Mouse (Mus musculus) heart, adult 10 weeks (tissue): ENCODE measurements around the gene Oaz1. TPM values are rescaled to one million over a fixed set of nuclear protein-coding genes. Genes with fewer than 3 reads are reported as not detected.

Experiments used
- polyA plus RNA-seq: library from polyadenylated mRNA; stranded (reverse); fragments of 350-450 nt; fragmentation: Illumina TruSeq; extraction: RNeasy Lipid Tissue Mini Kit (QIAGEN cat#74804); gene quantifications from one replicate; pipeline ENCODE4 v1.2.3, GENCODE M21; 2014; ENCODE audit warnings: low read depth, low replicate concordance

Gene Oaz1
- polyA plus RNA-seq = 873 TPM

GRCm38 (mm10) chr10:80826151-80827062 lies at the start of gene Oaz1:
Gene Oaz1 (plus strand): TSS chr10:80826656.

DNA sequence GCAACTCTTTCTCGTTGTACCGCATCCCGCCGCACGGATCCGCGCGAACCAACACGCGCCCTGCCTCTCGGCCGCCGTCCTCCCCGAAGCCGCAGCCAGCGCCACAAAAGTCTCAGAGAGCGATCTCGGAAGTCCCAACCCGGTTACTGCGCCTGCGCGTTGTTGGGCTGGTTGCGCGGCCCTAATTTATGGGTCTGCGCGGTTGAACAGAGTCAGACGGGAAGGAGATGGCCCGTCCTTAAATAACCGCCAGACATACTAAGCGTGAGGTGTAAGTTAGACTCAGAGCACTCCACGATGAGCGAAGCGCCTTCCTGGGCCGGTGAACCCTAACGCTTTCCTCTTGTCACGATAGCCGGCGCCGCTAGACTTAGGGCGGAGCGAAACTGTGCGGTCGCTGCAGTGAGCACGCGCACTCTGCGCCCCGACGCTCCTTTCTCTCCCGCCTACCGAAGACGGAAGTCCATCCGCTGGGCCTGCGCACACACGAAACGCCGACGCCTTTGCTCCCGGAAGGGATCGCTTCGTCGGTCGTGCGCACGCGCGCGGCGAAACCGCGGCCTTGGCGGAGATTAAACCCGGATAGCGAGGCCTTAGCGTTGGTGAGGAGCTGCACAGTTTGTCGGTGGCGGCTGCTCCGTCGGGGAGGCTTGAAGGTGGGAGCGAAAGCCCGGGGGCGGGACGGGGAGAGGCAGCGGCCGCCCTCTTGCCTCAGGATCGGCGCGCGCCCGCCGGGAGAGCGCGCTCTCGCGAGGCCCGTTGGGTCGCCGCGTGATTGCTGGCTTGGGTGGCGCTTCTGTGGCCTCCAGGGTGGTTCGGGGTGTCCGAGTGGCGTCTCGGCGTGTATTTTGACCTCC lies 28.1 kb upstream of the Oaz1 start, which contains the start of the genes Sf3a2 and Plekhj1:
Sf3a2 (plus strand) TSS at position 49 of the 857 bp plus-strand sequence.
Plekhj1 (minus strand) TSS at position 477 of the 857 bp plus-strand sequence.

GRCm38 (mm10) chr10:80804916-80805315 lies 21.5 kb upstream of the Oaz1 start, which contains the start of gene Amh:
Gene Amh (plus strand): TSS chr10:80805243.

DNA sequence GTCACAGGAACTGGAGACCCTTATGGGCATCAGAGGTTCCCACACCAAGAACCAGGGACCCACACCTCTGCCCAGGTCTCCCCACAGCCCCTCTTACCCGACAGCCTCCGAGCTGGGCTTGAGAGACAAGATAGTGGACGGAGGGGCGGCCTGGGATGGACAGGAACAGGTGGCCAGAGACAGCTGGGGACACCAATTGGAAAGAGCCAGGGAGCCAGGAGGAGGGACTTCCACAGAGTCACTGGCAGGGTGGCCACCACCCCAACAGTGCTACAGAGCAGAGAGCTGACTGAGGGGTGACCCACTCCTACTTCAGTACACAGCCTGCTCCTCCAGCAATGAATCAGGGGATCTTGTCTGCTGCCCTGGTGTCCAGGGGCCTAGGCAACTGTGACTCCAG lies 13.1 kb upstream of the Oaz1 start, which contains the start of gene Jsrp1:
Jsrp1 (minus strand) TSS at position 133 of the 400 bp plus-strand sequence.

GRCm38 (mm10) chr10:80843931-80844547 lies 17.6 kb downstream of the Oaz1 start, which contains the start of gene Lingo3:
Gene Lingo3 (minus strand): TSS chr10:80844039.

DNA sequence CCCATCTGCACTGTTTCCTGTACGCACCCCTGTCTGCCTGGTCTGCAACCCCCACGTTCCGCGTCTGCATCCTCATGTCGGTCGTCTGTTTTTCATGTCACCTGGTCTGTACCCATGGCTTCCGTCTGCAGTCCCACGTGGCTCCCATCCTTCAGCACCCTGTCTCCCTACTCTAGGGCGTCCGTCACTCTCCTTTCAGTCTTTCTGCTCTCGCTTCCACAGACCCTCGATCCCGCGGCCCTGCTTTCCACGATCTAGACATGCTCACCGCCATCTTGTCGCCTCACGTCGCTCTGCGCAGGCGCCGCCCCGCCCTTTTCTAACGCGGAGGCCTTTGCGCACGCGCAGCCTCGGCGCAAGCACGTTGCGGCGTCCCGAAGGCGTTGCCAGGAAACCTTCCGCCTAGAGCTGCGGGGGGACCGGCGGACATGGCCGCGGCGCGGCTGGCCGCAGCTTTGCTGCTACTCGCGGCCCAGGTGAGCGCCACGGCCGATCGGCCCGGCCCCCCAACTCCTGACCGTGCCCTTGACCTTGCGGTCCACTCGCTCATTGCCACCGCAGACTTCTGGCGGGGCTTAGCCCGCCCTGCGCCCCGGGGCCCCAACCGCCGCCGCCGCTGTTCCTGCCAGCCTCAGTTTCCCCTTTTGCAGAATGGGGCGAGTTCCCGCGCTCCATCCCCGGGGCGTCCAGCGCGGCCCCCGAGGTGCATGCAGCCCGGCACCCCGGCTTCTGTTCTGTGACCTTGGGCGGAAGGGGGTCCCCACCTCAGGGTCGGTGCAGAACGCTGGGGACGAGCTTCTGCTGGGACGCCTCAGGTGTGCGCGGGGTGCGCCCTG lies 28.7 kb downstream of the Oaz1 start, which contains the start of the genes Lsm7 and Sppl2b:
Lsm7 (minus strand) TSS at position 297 of the 836 bp plus-strand sequence.
Sppl2b (plus strand) TSS at position 363 of the 836 bp plus-strand sequence.

GRCm38 (mm10) chr10:80871581-80871980 lies 45.1 kb downstream of the Oaz1 start, which contains the start of gene Tmprss9:
Gene Tmprss9 (plus strand): TSS chr10:80871848.

Other genes with a start within 250 kb of the Oaz1 start
- 4.1 TPM for gene Klf16, start 249.3 kb upstream of the Oaz1 start, polyA plus RNA-seq
- 36.9 TPM for gene Abhd17a, start 236.3 kb upstream of the Oaz1 start, polyA plus RNA-seq
- gene Scamp4, start 223.8 kb upstream of the Oaz1 start, polyA plus RNA-seq = 35.7 TPM
- 1.7 TPM for gene Adat3, start 223.8 kb upstream of the Oaz1 start, polyA plus RNA-seq
- gene Gm49322, start 220.6 kb upstream of the Oaz1 start, polyA plus RNA-seq = 0.50 TPM
- 87.7 TPM for gene Csnk1g2, start 203.8 kb upstream of the Oaz1 start, polyA plus RNA-seq
- 42.0 TPM for gene Btbd2, start 169.6 kb upstream of the Oaz1 start, polyA plus RNA-seq
- gene Mknk2, start 148.5 kb upstream of the Oaz1 start, polyA plus RNA-seq = 159 TPM
- gene Mob3a, start 124.7 kb upstream of the Oaz1 start, polyA plus RNA-seq = 5.6 TPM
- gene Izumo4, start 124.5 kb upstream of the Oaz1 start, polyA plus RNA-seq = 17.2 TPM
- 44.0 TPM for gene Ap3d1, start 84.4 kb upstream of the Oaz1 start, polyA plus RNA-seq
- gene Dot1l, start 71.5 kb upstream of the Oaz1 start, polyA plus RNA-seq = 36.2 TPM
- 24.0 TPM for gene Sf3a2, start 28.5 kb upstream of the Oaz1 start, polyA plus RNA-seq
- gene Plekhj1, start 28.0 kb upstream of the Oaz1 start, polyA plus RNA-seq = 33.0 TPM
- not detected for gene Amh, start 21.4 kb upstream of the Oaz1 start, polyA plus RNA-seq
- 0.52 TPM for gene Jsrp1, start 13.2 kb upstream of the Oaz1 start, polyA plus RNA-seq
- 10.1 TPM for gene Lingo3, start 17.4 kb downstream of the Oaz1 start, polyA plus RNA-seq
- gene Lsm7, start 28.6 kb downstream of the Oaz1 start, polyA plus RNA-seq = 71.8 TPM
- 16.7 TPM for gene Sppl2b, start 28.6 kb downstream of the Oaz1 start, polyA plus RNA-seq
- gene Tmprss9, start 45.2 kb downstream of the Oaz1 start, polyA plus RNA-seq = not detected
- gene Timm13, start 74.3 kb downstream of the Oaz1 start, polyA plus RNA-seq = 109 TPM
- 4.1 TPM for gene Lmnb2, start 91.6 kb downstream of the Oaz1 start, polyA plus RNA-seq
- 7.3 TPM for gene Gadd45b, start 103.4 kb downstream of the Oaz1 start, polyA plus RNA-seq
- 0.99 TPM for gene Gng7, start 188.3 kb downstream of the Oaz1 start, polyA plus RNA-seq
- not detected for gene Diras1, start 199.0 kb downstream of the Oaz1 start, polyA plus RNA-seq
- gene Slc39a3, start 210.8 kb downstream of the Oaz1 start, polyA plus RNA-seq = 13.6 TPM
- gene Sgta, start 233.5 kb downstream of the Oaz1 start, polyA plus RNA-seq = 90.2 TPM
- gene Thop1, start 243.4 kb downstream of the Oaz1 start, polyA plus RNA-seq = 12.6 TPM